Mouse (Mus musculus): ENCODE measurements around the gene Samd4. TPM values are rescaled to one million over a fixed set of nuclear protein-coding genes. Genes with fewer than 3 reads are reported as not detected.

The Samd4 gene
- total RNA-seq, 2 experiments from 2014 or later = 25.9 to 29.3 TPM

DNA sequence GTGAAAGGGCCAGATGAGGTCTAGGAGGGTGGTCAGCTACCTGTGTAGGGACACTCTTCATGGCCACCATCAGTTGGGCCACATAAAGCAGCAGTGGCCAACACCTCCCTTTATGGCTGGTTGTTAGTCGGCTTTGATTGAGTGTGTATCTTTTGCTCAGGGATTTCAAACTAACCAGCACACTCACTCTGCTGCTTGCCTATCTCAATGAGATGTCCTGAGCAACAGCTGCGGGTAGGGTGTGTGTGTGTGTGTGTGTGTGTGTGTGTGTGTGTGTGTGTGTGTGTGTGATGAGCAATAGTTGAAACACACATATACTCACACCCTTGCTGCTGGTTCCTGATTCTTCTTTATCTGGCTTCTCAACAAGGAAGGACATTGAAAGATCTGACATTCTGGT is 69.6 kb downstream of the Samd4 start:
- DNase-seq (ENCODE audit: low spot score in 2 of 2) = no peak

DNA sequence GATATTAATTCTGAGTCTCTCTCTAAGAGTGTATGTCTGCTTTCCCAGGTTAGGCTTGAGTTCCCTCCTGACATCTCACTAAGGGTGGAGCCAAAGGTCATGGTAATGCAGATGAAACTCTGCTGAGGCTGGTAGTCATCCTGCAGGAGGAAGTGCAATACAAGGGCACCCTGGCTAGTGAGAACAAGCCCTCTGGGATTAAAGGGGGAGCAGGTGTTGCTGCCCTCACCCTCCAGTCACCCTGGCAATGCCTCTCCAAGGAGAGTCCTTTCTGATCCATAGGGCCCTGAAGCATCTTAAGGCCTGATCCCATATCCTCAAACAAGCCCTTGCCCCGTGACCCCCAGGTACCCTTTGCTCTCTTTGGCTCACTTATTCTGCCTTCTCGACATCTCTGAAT is 72.5 kb downstream of the Samd4 start:
- no peak for DNase-seq (ENCODE audit: low spot score in 2 of 2)

- DNase-seq (ENCODE audit: low spot score in 2 of 2) = no peak
Measured at GRCm38 (mm10) chr14:46955574-46956043, 73.0 kb downstream of the Samd4 start.

GRCm38 (mm10) chr14:46956121-46956520 is 73.5 kb downstream of the Samd4 start:
- DNase-seq (ENCODE audit: low spot score in 2 of 2) = no peak

DNA sequence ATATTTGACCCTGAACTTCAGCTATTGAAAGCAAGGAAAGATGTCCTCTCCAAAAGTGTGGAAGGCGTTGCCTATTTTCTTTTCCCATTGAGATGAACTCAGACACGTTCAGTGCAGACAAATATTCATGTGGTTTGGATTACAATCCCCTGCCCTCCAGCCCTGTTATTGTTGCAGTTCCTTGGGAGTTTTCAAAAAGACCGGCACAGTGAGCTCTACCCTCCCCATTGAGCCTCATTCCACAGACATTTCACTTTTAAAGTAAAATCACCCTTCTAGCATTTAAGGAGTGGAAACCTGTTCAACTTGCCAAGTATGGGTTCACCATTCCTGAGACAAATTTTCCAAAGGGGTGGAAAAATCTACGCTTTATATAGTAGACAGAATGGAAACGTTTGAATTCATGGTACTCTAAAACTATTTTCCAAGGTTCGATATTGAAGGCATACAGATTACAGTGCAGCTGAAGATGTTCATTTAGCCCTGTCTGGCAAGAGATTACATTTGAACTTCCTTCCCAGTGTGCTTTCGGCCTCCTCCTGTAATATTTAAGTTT is 76.6 kb downstream of the Samd4 start:
- no peak for DNase-seq (ENCODE audit: low spot score in 2 of 2)

DNA sequence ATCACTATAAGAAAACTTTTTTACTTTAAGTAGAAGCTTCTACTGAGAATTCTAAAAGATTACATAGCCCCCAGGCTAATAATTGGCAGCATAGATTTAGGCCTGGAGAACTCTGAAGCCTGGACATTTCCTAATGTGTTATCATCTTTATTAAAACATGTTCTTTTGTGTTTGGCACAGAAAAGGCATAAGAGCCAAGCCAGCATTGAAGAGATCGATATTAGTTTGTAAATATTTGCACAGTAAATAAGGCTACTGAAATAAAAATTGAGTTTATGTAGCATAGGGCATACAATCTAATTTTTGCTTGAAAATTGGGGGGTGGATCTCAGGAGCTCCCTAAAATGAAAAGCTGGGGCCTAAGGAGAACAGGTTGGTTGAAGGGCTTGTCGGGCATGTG is 77.2 kb downstream of the Samd4 start:
- DNase-seq (ENCODE audit: low spot score in 2 of 2) = no peak

- no peak for DNase-seq (ENCODE audit: low spot score in 2 of 2)
Measured at GRCm38 (mm10) chr14:46962832-46963231, 80.2 kb downstream of the Samd4 start.

DNA sequence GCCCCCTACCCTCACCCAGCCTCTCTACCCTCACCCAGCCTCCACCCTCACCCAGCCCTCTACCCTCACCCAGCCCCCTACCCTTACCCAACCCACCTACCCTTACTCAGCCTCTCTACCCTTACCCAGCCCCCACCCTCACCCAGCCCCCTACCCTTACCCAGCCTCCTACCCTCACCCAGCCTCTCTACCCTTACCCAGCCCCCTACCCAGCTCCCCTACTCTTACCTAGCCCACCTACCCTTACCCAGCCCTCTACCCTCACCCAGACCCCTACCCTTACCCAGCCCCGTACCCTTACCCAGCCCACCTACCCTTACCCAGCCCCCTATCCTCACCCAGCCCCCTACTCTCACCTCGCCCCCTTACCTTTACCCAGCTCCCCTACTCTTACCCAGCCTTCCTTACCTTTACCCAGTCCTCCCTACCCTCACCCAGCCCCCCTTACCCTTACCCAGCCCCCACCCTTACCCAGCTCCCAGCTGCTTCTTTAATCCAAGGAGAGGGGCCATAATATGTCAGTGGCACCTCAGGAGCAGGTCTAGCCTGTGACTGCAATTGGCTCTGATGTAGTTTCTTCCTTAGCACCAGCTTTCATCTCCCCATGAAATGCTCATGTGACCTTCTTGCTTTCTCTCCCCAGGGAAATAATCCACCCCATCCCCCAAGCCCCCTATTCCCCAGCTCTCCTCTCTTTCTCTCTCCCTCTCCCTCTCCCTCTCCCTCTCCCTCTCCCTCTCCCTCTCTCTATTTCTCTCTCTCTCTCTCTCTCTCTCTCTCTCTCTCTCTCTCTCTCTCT is 81.6 kb downstream of the Samd4 start:
- DNase-seq (ENCODE audit: low spot score in 2 of 2) = no peak

DNA sequence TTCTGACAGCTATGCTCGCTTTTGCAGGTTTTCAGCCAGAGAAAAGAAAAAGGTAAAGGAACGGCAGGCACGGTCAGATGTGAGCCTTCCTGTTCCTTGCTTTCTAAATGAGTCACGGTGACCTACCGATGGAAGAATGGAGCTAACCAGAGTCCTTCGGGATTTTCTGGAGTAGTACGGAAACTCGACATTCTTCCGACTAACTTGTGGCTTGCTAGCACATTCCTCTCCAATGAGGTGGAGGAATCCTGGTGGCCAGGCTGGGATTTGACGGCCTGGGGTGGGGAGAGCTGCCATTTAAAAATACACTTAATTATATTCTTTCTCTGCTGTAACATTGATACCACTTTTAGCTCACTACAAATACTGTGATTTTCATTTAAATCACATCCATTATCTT is 83.6 kb downstream of the Samd4 start:
- DNase-seq (ENCODE audit: low spot score in 2 of 2) = no peak

DNA sequence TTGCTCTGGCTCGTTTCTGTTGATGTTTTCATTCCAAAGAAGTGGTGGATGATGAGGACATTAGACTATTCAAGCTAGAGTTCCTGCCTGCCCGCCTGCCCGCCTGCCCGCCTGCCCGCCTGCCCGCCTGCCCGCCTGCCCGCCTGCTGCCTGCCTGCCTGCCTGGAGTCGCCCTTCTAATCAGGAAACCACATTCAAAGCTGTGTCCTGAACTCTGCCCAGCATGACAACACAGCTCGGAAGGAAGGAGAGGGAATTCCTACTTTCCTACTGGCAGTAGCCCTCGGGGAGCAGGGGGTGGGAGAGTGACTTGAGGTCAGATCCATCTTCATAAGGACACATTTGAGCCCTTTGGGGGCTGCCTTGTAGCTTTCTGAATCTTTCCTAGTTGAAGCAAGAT is 85.4 kb downstream of the Samd4 start:
- no peak for DNase-seq (ENCODE audit: low spot score in 2 of 2)

- peak; percentile 47 to 56 for DNase-seq (ENCODE audit: low spot score in 2 of 2)
Measured at GRCm38 (mm10) chr14:46970673-46971072, 88.0 kb downstream of the Samd4 start.

DNA sequence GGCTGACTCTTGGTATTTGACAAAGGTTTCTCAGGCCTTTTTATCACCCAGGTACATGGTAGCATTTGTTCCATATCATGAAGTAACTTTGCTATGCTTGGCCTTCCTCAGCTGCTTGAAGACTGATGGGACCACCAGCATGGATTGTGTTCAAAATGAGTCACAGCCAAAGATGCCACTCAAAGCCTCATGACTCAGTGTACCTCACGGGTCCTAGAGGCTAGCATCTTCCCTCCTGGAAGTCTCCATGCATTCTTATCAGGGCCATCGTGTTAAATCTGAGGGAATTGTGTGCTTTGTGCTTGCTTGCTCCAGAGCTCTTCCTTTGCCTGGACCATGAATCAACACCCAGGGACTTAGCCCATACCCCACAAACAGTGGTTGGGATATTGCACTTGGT is 89.1 kb downstream of the Samd4 start:
- no peak for DNase-seq (ENCODE audit: low spot score in 2 of 2)

DNA sequence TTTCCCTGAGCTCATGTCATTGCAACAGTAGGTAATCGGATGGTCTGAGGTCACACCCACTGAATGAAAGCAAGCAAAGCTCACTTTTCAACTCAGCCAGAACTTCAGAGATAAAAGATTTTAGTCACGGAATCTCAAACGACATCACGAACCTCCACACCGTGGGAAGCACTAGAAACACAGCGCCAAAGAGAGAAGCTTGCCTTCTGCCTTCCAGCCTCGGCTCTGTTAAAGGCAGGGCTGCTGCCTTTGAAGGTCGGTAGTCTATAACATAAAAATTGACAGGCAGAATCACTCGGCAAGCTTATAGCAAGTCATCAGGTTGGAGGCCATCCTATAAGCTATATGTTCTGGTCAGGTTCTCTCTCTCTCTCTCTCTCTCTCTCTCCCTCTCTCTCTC is 92.2 kb downstream of the Samd4 start:
- DNase-seq (ENCODE audit: low spot score in 2 of 2) = no peak

DNA sequence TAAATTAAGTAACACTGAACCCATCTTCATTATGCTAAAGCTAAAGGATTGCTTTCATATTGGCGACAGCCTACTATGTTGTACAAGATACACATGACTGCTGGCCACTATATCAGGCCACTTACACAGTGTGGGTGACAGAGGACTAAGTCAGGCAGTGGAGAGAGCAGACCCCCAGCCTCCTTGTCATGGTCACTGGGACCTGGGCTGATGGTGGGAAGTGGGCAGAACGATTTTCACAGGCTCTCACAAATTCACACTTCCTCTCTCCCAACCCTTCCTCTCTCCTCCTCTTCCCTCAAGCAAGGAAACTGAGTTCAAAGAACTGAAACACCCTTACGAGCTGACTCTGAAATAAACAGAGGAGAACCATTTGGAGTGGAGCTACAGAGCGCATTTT is 93.3 kb downstream of the Samd4 start:
- no peak for DNase-seq (ENCODE audit: low spot score in 2 of 2)

GRCm38 (mm10) chr14:46976712-46977111 is 94.1 kb downstream of the Samd4 start:
- DNase-seq (ENCODE audit: low spot score in 2 of 2) = no peak

GRCm38 (mm10) chr14:46977660-46978059 is 95.0 kb downstream of the Samd4 start:
- no peak for DNase-seq (ENCODE audit: low spot score in 2 of 2)

DNA sequence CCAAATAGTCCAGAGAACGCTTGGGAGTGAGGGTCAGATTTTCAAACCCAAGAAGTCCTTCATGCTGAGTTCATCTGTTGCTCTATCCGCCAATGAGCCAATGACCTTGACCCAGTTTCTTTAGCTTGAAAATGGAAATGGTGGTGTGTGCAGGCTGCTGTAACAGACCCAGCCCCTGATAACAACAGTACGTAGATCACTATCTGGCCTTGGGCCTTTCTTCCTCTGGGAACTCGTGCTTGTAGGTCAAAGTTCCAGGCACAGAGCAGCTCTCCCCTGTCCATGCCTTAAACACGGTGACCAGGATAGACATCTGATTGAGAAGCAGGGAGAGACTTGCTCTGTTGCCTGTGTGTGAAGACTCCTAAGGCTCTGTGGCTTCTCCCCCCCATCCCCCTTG is 96.5 kb downstream of the Samd4 start:
- DNase-seq (ENCODE audit: low spot score in 2 of 2) = no peak

GRCm38 (mm10) chr14:46980736-46981438 is 98.2 kb downstream of the Samd4 start:
- DNase-seq (ENCODE audit: low spot score in 2 of 2) = peak; percentile 30 to 53

DNA sequence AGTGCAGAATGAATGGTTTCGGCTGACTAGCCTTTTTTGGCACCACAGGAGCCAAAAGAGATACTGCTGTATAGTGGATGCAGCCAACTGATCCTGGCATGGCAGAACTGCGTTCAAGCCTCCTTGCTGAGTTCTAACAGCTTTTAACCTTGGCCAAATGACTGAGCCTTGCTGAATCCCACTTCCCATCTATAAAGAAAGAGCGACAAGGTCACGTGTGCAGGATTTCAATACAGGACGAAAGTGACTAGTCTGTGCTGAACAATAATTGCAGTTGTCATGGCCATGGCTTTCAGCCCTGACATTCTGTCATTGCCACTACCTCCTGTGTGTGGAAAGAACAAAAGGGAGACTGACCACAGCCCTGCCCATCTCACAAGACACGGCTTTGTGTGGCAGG is 99.5 kb downstream of the Samd4 start:
- no peak for DNase-seq (ENCODE audit: low spot score in 2 of 2)

DNA sequence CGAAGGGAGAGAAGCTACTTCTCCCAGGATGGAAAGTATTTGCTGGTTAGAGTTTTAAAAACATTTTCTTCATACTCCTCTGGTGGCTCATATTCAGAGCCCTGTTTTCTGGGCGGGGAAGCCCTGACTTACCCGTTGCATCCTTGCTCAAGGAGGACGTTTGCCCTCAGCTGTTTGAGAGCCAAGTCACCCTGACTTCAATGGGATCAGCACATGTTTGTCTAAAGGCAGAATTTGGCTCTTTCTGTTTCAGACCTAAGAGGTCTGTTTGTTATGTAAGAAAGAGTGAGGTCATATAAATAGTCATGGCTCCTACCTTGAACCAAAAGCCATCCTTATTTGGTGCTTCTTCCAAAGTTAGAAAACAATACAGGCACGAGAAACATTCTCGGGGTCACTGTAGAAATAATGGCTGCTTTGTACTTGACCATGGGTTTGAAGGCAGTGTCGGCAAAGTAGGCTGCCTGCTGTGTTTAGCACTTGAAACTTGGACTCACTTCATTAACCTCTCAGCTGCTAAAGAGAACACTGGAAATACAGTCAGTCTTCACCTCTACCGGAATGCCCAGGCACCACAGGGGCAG is 102.0 kb downstream of the Samd4 start:
- no peak for DNase-seq (ENCODE audit: low spot score in 2 of 2)

GRCm38 (mm10) chr14:46989694-46990093 is 107.0 kb downstream of the Samd4 start:
- no peak for DNase-seq (ENCODE audit: low spot score in 2 of 2)

DNA sequence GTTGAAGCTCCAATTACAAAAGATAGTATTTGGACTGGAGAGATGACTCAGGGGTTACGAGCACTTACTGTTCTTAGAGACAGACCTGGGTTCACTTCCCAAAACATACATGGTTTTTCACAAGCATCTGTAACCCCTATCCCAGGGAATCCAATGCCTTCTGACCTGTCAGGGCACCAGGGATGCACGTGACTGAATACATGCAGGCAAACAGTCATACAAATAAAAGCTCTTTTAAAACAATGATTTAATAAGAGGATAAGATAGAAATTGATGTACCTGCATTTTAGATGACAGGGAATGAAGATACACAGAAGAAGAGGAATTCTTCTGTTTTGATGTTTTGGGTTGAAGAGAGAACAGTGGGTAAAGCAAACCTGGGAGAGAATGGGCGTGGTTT is 107.8 kb downstream of the Samd4 start:
- DNase-seq (ENCODE audit: low spot score in 2 of 2) = no peak
